Mouse (Mus musculus) liver, embryonic 11.5 days (tissue): Measurements from ENCODE around the gene Sfxn5. TPM values are rescaled to one million over a fixed set of nuclear protein-coding genes. Genes with fewer than 3 reads are reported as not detected.

Experiments
- ATAC-seq: fragments of 200-750 bp; cut with Nextera tagmentation; replicated peaks from 2 replicates; pipeline ENCODE4 v1.8.0; 2017; ENCODE audit warnings: moderate number of reproducible peaks, mild to moderate bottlenecking, moderate TSS enrichment, moderate library complexity; ENCODE audit not compliant: low FRiP score
- DNase-seq: peaks from one replicate; pipeline ENCODE4 v3.0.0-alpha.2; 2017; ENCODE audit warnings: low spot score
- H3K27ac ChIP-seq: fragments of 300-500 bp; sonication (generic); 2 replicates; pipeline ENCODE4 v1.5.1; 2014; ENCODE audit warnings: mild to moderate bottlenecking, low read depth, low read length, control low read depth
- H3K27me3 ChIP-seq: fragments of 300-500 bp; sonication (generic); replicated peaks from 2 replicates; pipeline ENCODE4 v1.6.1; 2014; ENCODE audit warnings: low read length, mixed read lengths; ENCODE audit not compliant: control insufficient read depth, insufficient read depth
- H3K36me3 ChIP-seq: fragments of 300-500 bp; sonication (generic); 2 replicates; pipeline ENCODE4 v1.6.1; 2014; ENCODE audit warnings: mild to moderate bottlenecking, low read length, moderate library complexity, mixed read lengths; ENCODE audit not compliant: control insufficient read depth, insufficient read depth
- H3K4me1 ChIP-seq: fragments of 300-500 bp; sonication (generic); replicated peaks from 2 replicates; pipeline ENCODE4 v1.6.1; 2014; ENCODE audit warnings: low read length, mixed read lengths; ENCODE audit not compliant: control insufficient read depth, insufficient read depth
- H3K4me2 ChIP-seq: fragments of 300-500 bp; sonication (generic); 2 replicates; pipeline ENCODE4 v1.6.1; 2014; ENCODE audit warnings: mild to moderate bottlenecking, control low read depth, moderate library complexity
- H3K4me3 ChIP-seq: fragments of 300-500 bp; sonication (generic); 2 replicates; pipeline ENCODE4 v1.5.1; 2014; ENCODE audit warnings: low read depth, low read length, control low read depth
- H3K9ac ChIP-seq: fragments of 300-500 bp; sonication (generic); 2 replicates; pipeline ENCODE4 v1.6.1; 2014; ENCODE audit warnings: low read depth, low read length, control low read depth
- H3K9me3 ChIP-seq: fragments of 300-500 bp; sonication (generic); 2 replicates; pipeline ENCODE4 v1.6.1; 2016; ENCODE audit warnings: low read length, inconsistent platforms, mixed read lengths; ENCODE audit not compliant: control insufficient read depth
- WGBS: fragments of 180-500 bp; shearing (Covaris S2); extraction: QIAGEN DNeasy Blood & Tissue Kit; methylation state at CpG from one replicate; pipeline ENCODE4 v1.1.7; 2014; 5-methylcytosine and 5-hydroxymethylcytosine counted together
- polyA plus RNA-seq: library from polyadenylated mRNA; unstranded; fragments of >200 nt; fragmentation: Nextera tagmentation; extraction: Ambion mirVana; gene quantifications from 2 replicates; pipeline ENCODE4 v1.2.1, GENCODE M21; 2014

The Sfxn5 gene
- polyA plus RNA-seq, 1 experiment from 2014 or later: 3.8 TPM

GRCm38 (mm10) chr6:85369181-85369860 lies 36.1 kb upstream of the Sfxn5 start:
- DNase-seq: no peak
- Histone ChIP-seq H3K4me2 (no peak overlapping the region), H3K27ac (no peak overlapping the region), H3K36me3 (no peaks in the 10 kb centered on the region), H3K4me1 (0 out of 2 replicates have a peak, but pooled peaks cover 7% of the 10 kb centered on the region), H3K27me3 (peaks cover 2% of the 10 kb centered on the region; the same call in 1 of the 2 replicates), H3K4me3 (no peak overlapping the region), H3K9me3 (no peaks in the 10 kb centered on the region), H3K9ac (no peak overlapping the region)
- no peak for ATAC-seq
- WGBS: 77% methylated on average over 5 of the region's 5 CpGs

- Histone ChIP-seq H3K9me3 (no peaks in the 10 kb centered on the region), H3K27ac (no peak overlapping the region), H3K4me3 (no peak overlapping the region), H3K36me3 (no peaks in the 10 kb centered on the region), H3K4me1 (0 out of 2 replicates have a peak, but pooled peaks cover 7% of the 10 kb centered on the region), H3K4me2 (no peak overlapping the region), H3K27me3 (peaks cover 2% of the 10 kb centered on the region; the same call in 1 of the 2 replicates), H3K9ac (no peak overlapping the region)
- DNase-seq: no peak
- WGBS: 65% methylated on average over 5 of the region's 5 CpGs
- no peak for ATAC-seq
Observed at GRCm38 (mm10) chr6:85368722-85369121, 35.5 kb upstream of the Sfxn5 start.

GRCm38 (mm10) chr6:85368166-85368565 lies 34.9 kb upstream of the Sfxn5 start:
- Histone ChIP-seq H3K4me2 (no peak overlapping the region), H3K27ac (no peak overlapping the region)

GRCm38 (mm10) chr6:85366387-85366786 lies 33.2 kb upstream of the Sfxn5 start:
- no peak overlapping the region for H3K4me2 ChIP-seq
- H3K4me1 ChIP-seq: 0 out of 2 replicates have a peak, but pooled peaks cover 7% of the 10 kb centered on the region
- ATAC-seq (no peak), DNase-seq (no peak)
- no peak overlapping the region for H3K4me3 ChIP-seq
- H3K9me3 ChIP-seq: no peaks in the 10 kb centered on the region
- H3K27me3 ChIP-seq: 0 out of 2 replicates have a peak, but pooled peaks cover 2% of the 10 kb centered on the region
- no peak overlapping the region for H3K9ac ChIP-seq
- H3K36me3 ChIP-seq: no peaks in the 10 kb centered on the region
- 12% methylated on average over 1 of the region's 1 CpGs for WGBS
- no peak overlapping the region for H3K27ac ChIP-seq

More at GRCm38 (mm10) chr6:85368166-85368565, 34.9 kb upstream of the Sfxn5 start:
- no peak for ATAC-seq
- no peaks in the 10 kb centered on the region for H3K36me3 ChIP-seq
- no peak overlapping the region for H3K9ac ChIP-seq
- 94% methylated on average over 1 of the region's 1 CpGs for WGBS
- DNase-seq: no peak
- H3K27me3 ChIP-seq: peaks cover 2% of the 10 kb centered on the region; the same call in 1 of the 2 replicates
- H3K9me3 ChIP-seq: no peaks in the 10 kb centered on the region
- 0 out of 2 replicates have a peak, but pooled peaks cover 7% of the 10 kb centered on the region for H3K4me1 ChIP-seq
- H3K4me3 ChIP-seq: no peak overlapping the region

GRCm38 (mm10) chr6:85364439-85364838 lies 31.2 kb upstream of the Sfxn5 start:
- Histone ChIP-seq H3K4me2 (no peak overlapping the region), H3K4me3 (no peak overlapping the region), H3K27me3 (no peaks in the 10 kb centered on the region), H3K9ac (no peak overlapping the region), H3K36me3 (no peaks in the 10 kb centered on the region), H3K27ac (no peak overlapping the region), H3K9me3 (no peaks in the 10 kb centered on the region), H3K4me1 (0 out of 2 replicates have a peak, but pooled peaks cover 7% of the 10 kb centered on the region)
- DNase-seq: no peak
- ATAC-seq: no peak
- WGBS: 69% methylated on average over 5 of the region's 5 CpGs

GRCm38 (mm10) chr6:85363906-85364260 lies 30.7 kb upstream of the Sfxn5 start:
- 78% methylated on average over 4 of the region's 4 CpGs for WGBS
- no peaks in the 10 kb centered on the region for H3K36me3 ChIP-seq
- H3K27ac ChIP-seq: no peak overlapping the region
- DNase-seq (no peak), ATAC-seq (no peak)
- 0 out of 2 replicates have a peak, but pooled peaks cover 5% of the 10 kb centered on the region for H3K4me1 ChIP-seq
- no peaks in the 10 kb centered on the region for H3K27me3 ChIP-seq
- no peak overlapping the region for H3K9ac ChIP-seq
- H3K9me3 ChIP-seq: no peaks in the 10 kb centered on the region
- H3K4me3 ChIP-seq: no peak overlapping the region
- no peak overlapping the region for H3K4me2 ChIP-seq

GRCm38 (mm10) chr6:85363231-85363905 lies 30.1 kb upstream of the Sfxn5 start:
- Histone ChIP-seq H3K4me1 (0 out of 2 replicates have a peak, but pooled peaks cover 5% of the 10 kb centered on the region), H3K9ac (no peak overlapping the region), H3K27ac (no peak overlapping the region), H3K4me3 (no peak overlapping the region), H3K9me3 (no peaks in the 10 kb centered on the region), H3K27me3 (no peaks in the 10 kb centered on the region), H3K4me2 (no peak overlapping the region), H3K36me3 (no peaks in the 10 kb centered on the region)
- ATAC-seq (no peak), DNase-seq (no peak)
- 82% methylated on average over 5 of the region's 5 CpGs for WGBS

- Histone ChIP-seq H3K27me3 (no peaks in the 10 kb centered on the region), H3K4me1 (0 out of 2 replicates have a peak, but pooled peaks cover 5% of the 10 kb centered on the region), H3K9ac (no peak overlapping the region), H3K4me2 (no peak overlapping the region), H3K36me3 (no peaks in the 10 kb centered on the region), H3K4me3 (no peak overlapping the region), H3K9me3 (no peaks in the 10 kb centered on the region), H3K27ac (no peak overlapping the region)
- 78% methylated on average over 5 of the region's 5 CpGs for WGBS
- no peak for DNase-seq
- ATAC-seq: no peak
Observed at GRCm38 (mm10) chr6:85362610-85363009, 29.4 kb upstream of the Sfxn5 start.
